Mouse (Mus musculus) kidney, embryonic 14.5 days (tissue): ENCODE measurements around the gene Cdc34. TPM values are rescaled to one million over a fixed set of nuclear protein-coding genes. Genes with fewer than 3 reads are reported as not detected.
A peak's percentile ranks its signal among the peaks of the same experiment; 100 is the strongest.

Experiments used
- ATAC-seq: fragments of 200-750 bp; cut with Nextera tagmentation; 2 replicates; pipeline ENCODE4 v1.8.0; 2017; ENCODE audit warnings: moderate number of reproducible peaks, mild to moderate bottlenecking, moderate TSS enrichment, moderate library complexity; ENCODE audit not compliant: low FRiP score, low TSS enrichment
- H3K27ac ChIP-seq: fragments of 300-500 bp; sonication (generic); 2 replicates; pipeline ENCODE4 v1.5.1; 2014; ENCODE audit warnings: low read depth, mild to moderate bottlenecking, low read length, moderate library complexity, mixed read lengths
- H3K27me3 ChIP-seq: fragments of 300-500 bp; sonication (generic); 2 replicates; pipeline ENCODE4 v1.6.1; 2014; ENCODE audit warnings: mild to moderate bottlenecking, low read length; ENCODE audit not compliant: control insufficient read depth, insufficient read depth
- H3K36me3 ChIP-seq: fragments of 300-500 bp; sonication (generic); 2 replicates; pipeline ENCODE4 v1.6.1; 2014; ENCODE audit warnings: low read length, mixed read lengths; ENCODE audit not compliant: control insufficient read depth, insufficient read depth
- H3K4me1 ChIP-seq: fragments of 300-500 bp; sonication (generic); 2 replicates; pipeline ENCODE4 v1.6.1; 2014; ENCODE audit warnings: low read length, mixed read lengths; ENCODE audit not compliant: control insufficient read depth, insufficient read depth
- H3K4me2 ChIP-seq: fragments of 300-500 bp; sonication (generic); replicated peaks from 2 replicates; pipeline ENCODE4 v1.6.1; 2014; ENCODE audit warnings: low read depth, mild to moderate bottlenecking, low read length
- H3K4me3 ChIP-seq: fragments of 300-500 bp; sonication (generic); 2 replicates; pipeline ENCODE4 v1.5.1; 2014; ENCODE audit warnings: mild to moderate bottlenecking, low read length
- H3K9ac ChIP-seq: fragments of 300-500 bp; sonication (generic); 2 replicates; pipeline ENCODE4 v1.6.1; 2014; ENCODE audit warnings: low read depth, mild to moderate bottlenecking, low read length, moderate library complexity
- H3K9me3 ChIP-seq: fragments of 300-500 bp; sonication (generic); 2 replicates; pipeline ENCODE4 v1.6.1; 2016; ENCODE audit warnings: low read length; ENCODE audit not compliant: control insufficient read depth
- WGBS: fragments of 180-500 bp; shearing (Covaris S2); extraction: QIAGEN DNeasy Blood & Tissue Kit; methylation state at CpG from one replicate; pipeline ENCODE4 v1.1.7; 2014; 5-methylcytosine and 5-hydroxymethylcytosine counted together
- polyA plus RNA-seq: library from polyadenylated mRNA; unstranded; fragments of >200 nt; fragmentation: Nextera tagmentation; extraction: Ambion mirVana; gene quantifications from 2 replicates; pipeline ENCODE4 v1.2.1, GENCODE M21; 2014

Gene Cdc34
- polyA plus RNA-seq, 1 experiment from 2014 or later = 105 TPM

- Histone ChIP-seq H3K9ac (no peak within 1 kb of the TSS), H3K27ac (no peak within 1 kb of the TSS), H3K9me3 (peaks cover 2% of the 10 kb centered on the region; the same call in 1 of the 2 replicates), H3K27me3 (no peaks in the 10 kb centered on the region), H3K4me1 (peaks cover 8% of the 10 kb centered on the region), H3K36me3 (peaks cover 55% of the 10 kb centered on the region), H3K4me2 (no peak within 1 kb of the TSS), H3K4me3 (no peak within 1 kb of the TSS)
- no peak for ATAC-seq
- WGBS = 71% methylated on average over 4 of the region's 4 CpGs
Observed at GRCm38 (mm10) chr10:79688720-79689119, 6.7 kb downstream of the Cdc34 start, which contains the start of gene Gzmm. Gzmm (plus strand) TSS chr10:79689020.

- H3K27ac ChIP-seq = no peak overlapping the region
- peaks cover 3% of the 10 kb centered on the region for H3K4me1 ChIP-seq
- peaks cover 52% of the 10 kb centered on the region for H3K36me3 ChIP-seq
- peaks cover 2% of the 10 kb centered on the region; the same call in 1 of the 2 replicates for H3K9me3 ChIP-seq
- H3K27me3 ChIP-seq = no peaks in the 10 kb centered on the region
- H3K4me2 ChIP-seq = no peak overlapping the region
- H3K4me3 ChIP-seq = no peak overlapping the region
- no peak for ATAC-seq
- 86% methylated on average over 3 of the region's 3 CpGs for WGBS
- H3K9ac ChIP-seq = no peak overlapping the region
Observed at GRCm38 (mm10) chr10:79689178-79689577, 7.2 kb downstream of the Cdc34 start.

GRCm38 (mm10) chr10:79691986-79692548 lies 10.1 kb downstream of the Cdc34 start:
- ATAC-seq = no peak
- Histone ChIP-seq H3K27me3 (no peaks in the 10 kb centered on the region), H3K4me3 (no peak overlapping the region), H3K36me3 (peaks cover 23% of the 10 kb centered on the region), H3K27ac (no peak overlapping the region), H3K9me3 (peaks cover 2% of the 10 kb centered on the region; the same call in 1 of the 2 replicates), H3K9ac (no peak overlapping the region), H3K4me1 (peaks cover 8% of the 10 kb centered on the region), H3K4me2 (no peak overlapping the region)
- 94% methylated on average over 2 of the region's 2 CpGs for WGBS

GRCm38 (mm10) chr10:79693580-79694378 lies 11.8 kb downstream of the Cdc34 start:
- Histone ChIP-seq H3K9me3 (peaks cover 2% of the 10 kb centered on the region; the same call in 1 of the 2 replicates), H3K36me3 (peaks cover 6% of the 10 kb centered on the region), H3K27me3 (no peaks in the 10 kb centered on the region), H3K27ac (no peak overlapping the region), H3K4me3 (no peak overlapping the region), H3K9ac (no peak overlapping the region), H3K4me2 (no peak overlapping the region), H3K4me1 (peaks cover 8% of the 10 kb centered on the region)
- ATAC-seq = no peak
- 72% methylated on average over 12 of the region's 12 CpGs for WGBS

- Histone ChIP-seq H3K4me1 (peaks cover 8% of the 10 kb centered on the region), H3K4me2 (no peak overlapping the region), H3K4me3 (no peak overlapping the region), H3K27ac (no peak overlapping the region), H3K27me3 (no peaks in the 10 kb centered on the region), H3K9ac (no peak overlapping the region), H3K9me3 (peaks cover 2% of the 10 kb centered on the region; the same call in 1 of the 2 replicates), H3K36me3 (peaks cover under 1% of the 10 kb centered on the region)
- ATAC-seq = no peak
- WGBS = 84% methylated on average over 6 of the region's 6 CpGs
Observed at GRCm38 (mm10) chr10:79694379-79694655, 12.3 kb downstream of the Cdc34 start.

- WGBS = 64% methylated on average over 13 of the region's 13 CpGs
Observed at GRCm38 (mm10) chr10:79695231-79696128, 13.5 kb downstream of the Cdc34 start.

GRCm38 (mm10) chr10:79696129-79696651 lies 14.2 kb downstream of the Cdc34 start:
- Histone ChIP-seq H3K9me3 (peaks cover 2% of the 10 kb centered on the region; the same call in 1 of the 2 replicates), H3K4me2 (0 out of 2 replicates have a peak overlapping the region, but pooled peaks have one; percentile 5), H3K27me3 (no peaks in the 10 kb centered on the region), H3K36me3 (no peaks in the 10 kb centered on the region), H3K4me1 (peaks cover 14% of the 10 kb centered on the region), H3K9ac (0 out of 2 replicates have a peak overlapping the region, but pooled peaks have one; percentile 28), H3K4me3 (no peak overlapping the region), H3K27ac (peak overlapping the region; percentile 83)
- 54% methylated on average over 9 of the region's 9 CpGs for WGBS
- ATAC-seq = no peak

More at GRCm38 (mm10) chr10:79695231-79696128, 13.5 kb downstream of the Cdc34 start:
- Histone ChIP-seq H3K9me3 (peaks cover 2% of the 10 kb centered on the region; the same call in 1 of the 2 replicates), H3K4me2 (0 out of 2 replicates have a peak overlapping the region, but pooled peaks have one; percentile 5), H3K27me3 (no peaks in the 10 kb centered on the region), H3K36me3 (no peaks in the 10 kb centered on the region), H3K4me3 (no peak overlapping the region), H3K9ac (0 out of 2 replicates have a peak overlapping the region, but pooled peaks have one; percentile 28), H3K27ac (peak overlapping the region; percentile 83), H3K4me1 (peaks cover 8% of the 10 kb centered on the region)
- peak; percentile 18; the same call in 1 of the 2 replicates for ATAC-seq

- Histone ChIP-seq H3K27me3 (no peaks in the 10 kb centered on the region), H3K36me3 (no peaks in the 10 kb centered on the region), H3K4me3 (no peak overlapping the region), H3K9ac (no peak overlapping the region), H3K9me3 (no peaks in the 10 kb centered on the region), H3K4me2 (no peak overlapping the region), H3K27ac (no peak overlapping the region), H3K4me1 (peaks cover 20% of the 10 kb centered on the region)
- WGBS = 63% methylated on average over 6 of the region's 6 CpGs
- ATAC-seq = no peak
Observed at GRCm38 (mm10) chr10:79697916-79698315, 15.9 kb downstream of the Cdc34 start.
